Mouse (Mus musculus) erythroblast, embryonic 14.5 days (primary cell): ENCODE data around the gene Trim2. TPM values are rescaled to one million over a fixed set of nuclear protein-coding genes. Genes with fewer than 3 reads are reported as not detected.

Experiments used
- H3K27me3 ChIP-seq: 2 replicates; pipeline ENCODE4 v1.6.1; 2012; ENCODE audit warnings: inconsistent platforms; ENCODE audit not compliant: control insufficient read depth
- H3K36me3 ChIP-seq: 2 replicates; pipeline ENCODE4 v1.6.1; 2012; ENCODE audit warnings: mild to moderate bottlenecking, inconsistent platforms; ENCODE audit not compliant: control insufficient read depth
- H3K4me1 ChIP-seq: 2 replicates; pipeline ENCODE4 v1.6.1; 2012; ENCODE audit warnings: inconsistent platforms; ENCODE audit not compliant: control insufficient read depth
- H3K4me3 ChIP-seq: replicated peaks from 2 replicates; pipeline ENCODE3; 2012; ENCODE audit warnings: moderate library complexity, mild to moderate bottlenecking, inconsistent platforms
- H3K9me3 ChIP-seq: 2 replicates; pipeline ENCODE4 v1.6.1; 2012; ENCODE audit warnings: low read length, inconsistent platforms, mixed read lengths; ENCODE audit not compliant: control insufficient read depth
- GATA1 ChIP-seq: IDR thresholded peaks from 2 replicates; pipeline ENCODE4 v1.6.1; 2012; ENCODE audit warnings: low read length, inconsistent platforms, mixed read lengths
- TAL1 ChIP-seq: IDR thresholded peaks from 3 replicates; pipeline ENCODE4 v1.6.1; 2012; ENCODE audit warnings: low read length, inconsistent platforms, mixed read lengths
- polyA plus RNA-seq: library from polyadenylated mRNA; stranded (reverse); fragments of >175 nt; gene quantifications from 2 replicates; pipeline ENCODE4 v1.2.3, GENCODE M21; 2012

The Trim2 gene
- polyA plus RNA-seq, 1 experiment: 0.02 TPM

- Histone ChIP-seq H3K27me3 (peaks cover 5% of the 10 kb centered on the region), H3K4me1 (no peaks in the 10 kb centered on the region), H3K36me3 (no peaks in the 10 kb centered on the region), H3K4me3 (no peak overlapping the region), H3K9me3 (no peaks in the 10 kb centered on the region)
- no peak for TF ChIP-seq GATA1
- no peak for TF ChIP-seq TAL1
These were observed 8.5 kb downstream of the Trim2 start for GRCm38 (mm10) chr3:84298186-84298585.

DNA sequence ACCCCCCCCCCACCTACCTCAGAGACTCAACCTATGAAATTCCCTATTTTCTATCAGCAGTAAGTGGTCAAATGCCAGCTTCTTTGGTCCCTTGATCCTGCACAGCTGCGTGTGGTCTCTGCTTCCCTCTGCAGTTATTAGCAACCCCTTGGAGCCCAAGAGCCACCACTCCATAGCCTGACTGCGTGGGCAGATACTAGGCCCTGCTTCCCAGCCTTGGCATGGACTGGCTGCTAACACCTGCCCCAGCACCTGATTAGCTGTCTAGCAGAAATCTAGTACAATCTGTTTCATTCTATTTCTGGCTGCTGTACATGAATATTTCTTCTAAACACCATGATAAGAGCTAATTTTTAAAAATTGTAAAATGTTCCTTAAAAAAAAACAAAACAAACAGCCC lies 10.0 kb downstream of the Trim2 start:
- Histone ChIP-seq H3K4me1 (no peaks in the 10 kb centered on the region), H3K36me3 (no peaks in the 10 kb centered on the region), H3K9me3 (no peaks in the 10 kb centered on the region), H3K4me3 (no peak overlapping the region), H3K27me3 (no peaks in the 10 kb centered on the region)
- TF ChIP-seq GATA1 (no peak), TAL1 (no peak)

- TF ChIP-seq GATA1 (no peak), TAL1 (no peak)
- Histone ChIP-seq H3K4me3 (no peak overlapping the region), H3K36me3 (no peaks in the 10 kb centered on the region), H3K4me1 (no peaks in the 10 kb centered on the region), H3K27me3 (no peaks in the 10 kb centered on the region), H3K9me3 (no peaks in the 10 kb centered on the region)
These were observed 11.9 kb downstream of the Trim2 start for GRCm38 (mm10) chr3:84294734-84295133.

- Histone ChIP-seq H3K9me3 (no peaks in the 10 kb centered on the region), H3K36me3 (no peaks in the 10 kb centered on the region), H3K4me3 (no peak overlapping the region), H3K4me1 (no peaks in the 10 kb centered on the region), H3K27me3 (no peaks in the 10 kb centered on the region)
- TF ChIP-seq TAL1 (no peak), GATA1 (no peak)
These were observed 12.7 kb downstream of the Trim2 start for GRCm38 (mm10) chr3:84293666-84294595.

DNA sequence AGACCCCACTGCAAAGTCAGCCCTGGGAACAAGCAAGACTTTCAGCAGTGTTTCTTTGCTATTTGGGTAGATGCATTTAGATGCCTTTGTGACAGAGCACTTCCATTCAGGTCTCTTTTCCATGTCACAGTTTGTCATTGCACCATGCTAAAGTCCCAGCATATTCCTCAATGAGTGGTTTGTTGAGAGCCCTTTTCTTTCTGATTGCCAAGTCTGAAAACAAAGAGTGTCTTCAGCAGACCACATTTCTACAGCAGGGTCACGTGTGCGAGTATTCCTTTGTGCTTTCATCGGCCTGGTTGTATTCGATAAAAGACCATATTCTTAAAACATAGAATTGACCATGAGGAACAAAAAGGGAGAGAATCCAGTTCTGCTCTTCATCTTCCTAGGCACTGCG lies 14.4 kb downstream of the Trim2 start:
- H3K4me1 ChIP-seq: no peaks in the 10 kb centered on the region
- H3K4me3 ChIP-seq: no peak overlapping the region
- TF ChIP-seq GATA1 (no peak), TAL1 (no peak)
- no peaks in the 10 kb centered on the region for H3K36me3 ChIP-seq
- H3K9me3 ChIP-seq: no peaks in the 10 kb centered on the region
- H3K27me3 ChIP-seq: no peaks in the 10 kb centered on the region

DNA sequence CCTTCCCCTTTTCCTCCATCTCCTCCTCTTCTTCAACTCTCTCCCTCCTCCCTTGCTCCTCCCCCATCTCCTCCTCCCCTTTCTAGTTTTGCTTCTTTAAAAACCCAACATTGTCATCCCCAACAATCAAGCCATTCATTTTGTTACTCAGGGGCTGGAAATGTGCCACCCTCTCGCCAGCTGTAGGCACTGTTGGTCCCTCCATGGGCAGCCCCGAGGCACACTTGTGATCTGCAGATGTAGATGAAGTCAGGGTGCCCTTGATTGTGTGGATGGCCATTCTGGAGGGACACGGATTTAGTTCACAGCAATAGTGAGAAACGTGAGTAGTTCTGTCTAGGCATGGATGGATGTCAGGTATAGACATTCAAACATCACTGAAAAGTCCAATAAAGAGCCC lies 17.7 kb downstream of the Trim2 start:
- no peak overlapping the region for H3K4me3 ChIP-seq
- no peaks in the 10 kb centered on the region for H3K4me1 ChIP-seq
- TF ChIP-seq TAL1 (no peak), GATA1 (no peak)

GRCm38 (mm10) chr3:84287256-84287655 lies 19.4 kb downstream of the Trim2 start:
- H3K4me1 ChIP-seq: no peaks in the 10 kb centered on the region
- no peaks in the 10 kb centered on the region for H3K9me3 ChIP-seq
- TF ChIP-seq TAL1: no peak
- H3K27me3 ChIP-seq: no peaks in the 10 kb centered on the region; the same call in 1 of the 2 replicates
- no peaks in the 10 kb centered on the region for H3K36me3 ChIP-seq
- H3K4me3 ChIP-seq: no peak overlapping the region

More for the DNA sequence above, 17.7 kb downstream of the Trim2 start:
- Histone ChIP-seq H3K27me3 (no peaks in the 10 kb centered on the region; the same call in 1 of the 2 replicates), H3K9me3 (no peaks in the 10 kb centered on the region), H3K36me3 (no peaks in the 10 kb centered on the region)

- no peak overlapping the region for H3K4me3 ChIP-seq
- no peaks in the 10 kb centered on the region; the same call in 1 of the 2 replicates for H3K27me3 ChIP-seq
- no peak for TF ChIP-seq TAL1
- TF ChIP-seq GATA1: no peak
- H3K9me3 ChIP-seq: no peaks in the 10 kb centered on the region
- no peaks in the 10 kb centered on the region for H3K4me1 ChIP-seq
- no peaks in the 10 kb centered on the region for H3K36me3 ChIP-seq
These were observed 20.4 kb downstream of the Trim2 start for GRCm38 (mm10) chr3:84286311-84286710.

GRCm38 (mm10) chr3:84284796-84285195 lies 21.9 kb downstream of the Trim2 start:
- H3K4me3 ChIP-seq: no peak overlapping the region
- no peaks in the 10 kb centered on the region for H3K9me3 ChIP-seq
- no peak for TF ChIP-seq GATA1
- TF ChIP-seq TAL1: no peak
- no peaks in the 10 kb centered on the region for H3K36me3 ChIP-seq
- no peaks in the 10 kb centered on the region; the same call in 1 of the 2 replicates for H3K27me3 ChIP-seq
- H3K4me1 ChIP-seq: no peaks in the 10 kb centered on the region
